Mouse (Mus musculus): ENCODE results near the gene Rpl19.

The Rpl19 gene

DNA sequence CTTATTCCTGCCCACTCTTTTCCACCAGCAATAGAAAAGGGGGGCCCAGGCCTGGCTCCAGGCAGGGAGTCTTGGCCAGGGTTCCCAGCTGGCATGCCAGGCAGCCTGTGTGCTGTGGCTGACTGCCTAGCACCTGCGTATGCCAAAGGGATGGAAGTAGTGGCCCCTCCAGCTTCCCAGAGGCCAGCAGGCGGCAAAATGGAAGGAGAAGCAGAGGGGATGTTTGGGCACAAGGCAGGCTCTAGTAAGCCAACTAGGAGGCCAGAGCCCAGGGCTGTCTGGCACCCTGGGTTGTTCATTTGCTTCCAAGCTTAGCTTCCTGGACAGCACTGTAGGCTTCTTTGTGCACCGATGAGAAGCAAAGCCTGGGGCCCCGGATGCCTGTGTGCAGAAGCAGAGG lies 21.2 kb downstream of the Rpl19 start:
- peaks cover 20% of the 10 kb centered on the region for H3K27me3 ChIP-seq (ENCODE audit: insufficient read depth, low read length)
- H3K9me3 ChIP-seq (ENCODE audit: low read length) = no peaks in the 10 kb centered on the region
- peaks cover 75% of the 10 kb centered on the region for H3K4me1 ChIP-seq (replicated peaks; ENCODE audit: low read depth, low read length)
- H3K36me3 ChIP-seq (ENCODE audit: insufficient read depth, low read length) = peaks cover 13% of the 10 kb centered on the region; the same call in 1 of the 2 replicates
- TF ChIP-seq NANOG (IDR thresholded peaks at IDR 0.05; ENCODE audit: borderline replicate concordance, low read length) (no peak), POU5F1 (IDR thresholded peaks at IDR 0.05; ENCODE audit: borderline replicate concordance, low read length) (no peak), CTCF (conservative IDR thresholded peaks at IDR 0.05; ENCODE audit: low read length) (no peak)
- peak overlapping the region; percentile 1; the same call in 1 of the 2 replicates for H3K4me3 ChIP-seq (replicated peaks; ENCODE audit: low read length)

GRCm38 (mm10) chr11:98049672-98050519 lies 23.4 kb downstream of the Rpl19 start:
- no peak for TF ChIP-seq POU5F1 (IDR thresholded peaks at IDR 0.05; ENCODE audit: borderline replicate concordance, low read length)
- no peak for TF ChIP-seq NANOG (IDR thresholded peaks at IDR 0.05; ENCODE audit: borderline replicate concordance, low read length)
- no peak for TF ChIP-seq CTCF (conservative IDR thresholded peaks at IDR 0.05; ENCODE audit: low read length)
- Histone ChIP-seq H3K4me3 (replicated peaks; ENCODE audit: low read length) (no peak overlapping the region), H3K27me3 (ENCODE audit: insufficient read depth, low read length) (peaks cover 23% of the 10 kb centered on the region)

DNA sequence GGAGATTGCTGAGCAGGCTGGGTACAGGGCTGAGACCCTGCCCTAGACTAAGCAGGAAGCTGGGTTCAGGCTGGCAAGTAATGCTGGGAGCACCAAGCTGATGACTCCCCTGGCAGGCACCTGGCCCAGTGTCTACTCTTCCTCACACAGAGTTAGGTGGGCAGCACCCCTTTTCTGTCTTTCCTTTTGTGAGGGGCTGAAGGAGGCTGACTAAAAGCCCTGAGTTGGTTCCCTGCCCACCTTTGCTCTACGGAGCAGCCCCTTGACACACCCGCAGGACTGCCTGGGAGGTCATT lies 24.0 kb downstream of the Rpl19 start:
- Histone ChIP-seq H3K36me3 (ENCODE audit: insufficient read depth, low read length) (peaks cover 13% of the 10 kb centered on the region; the same call in 1 of the 2 replicates), H3K9me3 (ENCODE audit: low read length) (no peaks in the 10 kb centered on the region), H3K27me3 (ENCODE audit: insufficient read depth, low read length) (peaks cover 23% of the 10 kb centered on the region), H3K4me1 (replicated peaks; ENCODE audit: low read depth, low read length) (peaks cover 69% of the 10 kb centered on the region), H3K4me3 (replicated peaks; ENCODE audit: low read length) (no peak overlapping the region)
- TF ChIP-seq POU5F1 (IDR thresholded peaks at IDR 0.05; ENCODE audit: borderline replicate concordance, low read length) (no peak), CTCF (conservative IDR thresholded peaks at IDR 0.05; ENCODE audit: low read length) (no peak), NANOG (IDR thresholded peaks at IDR 0.05; ENCODE audit: borderline replicate concordance, low read length) (no peak)

More at GRCm38 (mm10) chr11:98049672-98050519, 23.4 kb downstream of the Rpl19 start:
- Histone ChIP-seq H3K4me1 (replicated peaks; ENCODE audit: low read depth, low read length) (peaks cover 68% of the 10 kb centered on the region), H3K36me3 (ENCODE audit: insufficient read depth, low read length) (peaks cover 13% of the 10 kb centered on the region; the same call in 1 of the 2 replicates), H3K9me3 (ENCODE audit: low read length) (no peaks in the 10 kb centered on the region)

- H3K36me3 ChIP-seq (ENCODE audit: insufficient read depth, low read length) = peaks cover 13% of the 10 kb centered on the region; the same call in 1 of the 2 replicates
Measured at GRCm38 (mm10) chr11:98050940-98051339, 24.4 kb downstream of the Rpl19 start.

GRCm38 (mm10) chr11:98051611-98052128 lies 25.2 kb downstream of the Rpl19 start:
- TF ChIP-seq NANOG (IDR thresholded peaks at IDR 0.05; ENCODE audit: borderline replicate concordance, low read length) = no peak
- no peak for TF ChIP-seq POU5F1 (IDR thresholded peaks at IDR 0.05; ENCODE audit: borderline replicate concordance, low read length)
- TF ChIP-seq CTCF (conservative IDR thresholded peaks at IDR 0.05; ENCODE audit: low read length) = no peak
- Histone ChIP-seq H3K4me3 (replicated peaks; ENCODE audit: low read length) (peak overlapping the region; percentile 85), H3K27me3 (ENCODE audit: insufficient read depth, low read length) (peaks cover 23% of the 10 kb centered on the region), H3K36me3 (ENCODE audit: insufficient read depth, low read length) (peaks cover 13% of the 10 kb centered on the region; the same call in 1 of the 2 replicates), H3K9me3 (ENCODE audit: low read length) (no peaks in the 10 kb centered on the region), H3K4me1 (replicated peaks; ENCODE audit: low read depth, low read length) (peaks cover 73% of the 10 kb centered on the region)

More at GRCm38 (mm10) chr11:98050940-98051339, 24.4 kb downstream of the Rpl19 start:
- Histone ChIP-seq H3K4me1 (replicated peaks; ENCODE audit: low read depth, low read length) (peaks cover 74% of the 10 kb centered on the region), H3K27me3 (ENCODE audit: insufficient read depth, low read length) (peaks cover 23% of the 10 kb centered on the region), H3K4me3 (replicated peaks; ENCODE audit: low read length) (peak overlapping the region; percentile 85), H3K9me3 (ENCODE audit: low read length) (no peaks in the 10 kb centered on the region)
- TF ChIP-seq POU5F1 (IDR thresholded peaks at IDR 0.05; ENCODE audit: borderline replicate concordance, low read length) (no peak), NANOG (IDR thresholded peaks at IDR 0.05; ENCODE audit: borderline replicate concordance, low read length) (no peak), CTCF (conservative IDR thresholded peaks at IDR 0.05; ENCODE audit: low read length) (no peak)

DNA sequence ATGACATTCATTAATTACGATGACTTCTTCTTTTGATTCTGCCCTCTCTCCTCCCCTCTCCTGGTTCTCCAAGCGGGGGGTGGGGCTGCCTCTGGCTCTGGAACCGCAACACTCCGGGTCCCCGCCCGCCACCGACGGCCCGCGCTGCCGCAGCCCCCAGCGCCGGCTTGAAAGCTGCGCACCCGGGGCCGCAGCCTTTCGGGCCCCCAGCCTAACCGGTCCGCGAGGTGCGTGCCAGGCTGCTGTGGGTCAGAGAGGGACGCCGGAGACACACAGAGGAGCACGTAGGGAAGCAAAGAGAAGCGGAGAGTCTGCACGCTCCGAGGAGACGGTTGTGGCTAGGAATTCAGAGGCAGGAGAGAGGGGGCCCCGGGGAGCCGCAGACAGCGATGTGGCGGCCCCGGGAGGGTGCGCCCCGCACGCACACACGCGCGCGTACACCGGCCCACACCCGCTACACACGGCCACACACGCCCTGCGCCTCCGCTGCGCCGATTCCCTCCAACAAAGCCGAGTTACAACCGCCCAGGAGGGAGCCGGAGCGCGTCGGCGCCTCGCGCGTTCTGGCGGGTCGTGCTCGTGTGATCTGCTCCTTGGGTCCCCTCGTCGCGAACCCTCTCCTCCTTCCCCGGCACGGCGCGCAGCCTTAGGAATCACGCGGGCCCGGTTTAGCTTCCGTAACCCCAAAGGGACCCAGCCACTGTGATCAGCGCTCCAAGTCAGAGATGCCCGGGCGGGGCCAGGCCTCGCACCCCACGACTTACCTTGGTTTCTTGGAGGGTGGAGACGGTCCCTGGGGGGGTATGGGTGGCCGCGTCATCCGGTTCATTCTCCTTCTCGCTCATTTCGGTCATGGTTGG lies 25.8 kb downstream of the Rpl19 start:
- Histone ChIP-seq H3K4me3 (replicated peaks; ENCODE audit: low read length) (peak overlapping the region; percentile 85), H3K4me1 (replicated peaks; ENCODE audit: low read depth, low read length) (peaks cover 75% of the 10 kb centered on the region), H3K36me3 (ENCODE audit: insufficient read depth, low read length) (peaks cover 13% of the 10 kb centered on the region; the same call in 1 of the 2 replicates), H3K27me3 (ENCODE audit: insufficient read depth, low read length) (peaks cover 23% of the 10 kb centered on the region), H3K9me3 (ENCODE audit: low read length) (no peaks in the 10 kb centered on the region)
- TF ChIP-seq CTCF (conservative IDR thresholded peaks at IDR 0.05; ENCODE audit: low read length) = no peak

GRCm38 (mm10) chr11:98052989-98053834 lies 26.7 kb downstream of the Rpl19 start, which contains the start of gene Stac2:
TSS of gene Stac2 (minus strand) at chr11:98053462.
- TF ChIP-seq CTCF (conservative IDR thresholded peaks at IDR 0.05; ENCODE audit: low read length) = no peak
- TF ChIP-seq NANOG (IDR thresholded peaks at IDR 0.05; ENCODE audit: borderline replicate concordance, low read length) = no peak
- TF ChIP-seq POU5F1 (IDR thresholded peaks at IDR 0.05; ENCODE audit: borderline replicate concordance, low read length) = no peak
- H3K4me1 ChIP-seq (replicated peaks; ENCODE audit: low read depth, low read length) = peaks cover 74% of the 10 kb centered on the region
- H3K4me3 ChIP-seq (replicated peaks; ENCODE audit: low read length) = peak within 1 kb of the TSS; percentile 85
- peaks cover 13% of the 10 kb centered on the region; the same call in 1 of the 2 replicates for H3K36me3 ChIP-seq (ENCODE audit: insufficient read depth, low read length)
- H3K27me3 ChIP-seq (ENCODE audit: insufficient read depth, low read length) = peaks cover 23% of the 10 kb centered on the region
- H3K9me3 ChIP-seq (ENCODE audit: low read length) = no peaks in the 10 kb centered on the region

Data from E14TG2a.4 (cell line).